Mouse (Mus musculus) bone marrow, adult 2 months (tissue): ENCODE data around the gene Galntl5. TPM values are rescaled to one million over a fixed set of nuclear protein-coding genes. Genes with fewer than 3 reads are reported as not detected.
"Not testable (repeated sequence)": the region's sequence is repeated elsewhere in the genome, so short reads cannot be mapped to it uniquely, and the experiment has no call there.

Experiments
- H3K27ac ChIP-seq: fragments of 200-500 bp; 2 replicates; pipeline ENCODE4 v1.5.1; 2012; ENCODE audit warnings: low read depth, mild to moderate bottlenecking, control low read depth, inconsistent platforms, low read length; ENCODE audit not compliant: control insufficient read depth, poor library complexity, insufficient read depth
- H3K4me1 ChIP-seq: fragments of 200-500 bp; 2 replicates; pipeline ENCODE4 v1.6.1; 2011; ENCODE audit warnings: low read length; ENCODE audit not compliant: control insufficient read depth, insufficient read depth
- H3K4me3 ChIP-seq: fragments of 200-500 bp; replicated peaks from 2 replicates; pipeline ENCODE3; 2011; ENCODE audit warnings: mild to moderate bottlenecking, low read depth, low read length, control low read depth; ENCODE audit not compliant: control insufficient read depth
- CTCF ChIP-seq: fragments of 200-500 bp; IDR thresholded peaks from 2 replicates; pipeline ENCODE4 v1.5.1; 2011; ENCODE audit warnings: low read length, control low read depth; ENCODE audit not compliant: control insufficient read depth, insufficient read depth
- POLR2A ChIP-seq: fragments of 200-500 bp; IDR thresholded peaks from 2 replicates; pipeline ENCODE4 v1.6.1; 2011; ENCODE audit warnings: low read depth, mild to moderate bottlenecking, control low read depth, low read length, borderline replicate concordance; ENCODE audit not compliant: control insufficient read depth
- WGBS: fragments of 180-500 bp; shearing (Covaris S2); methylation state at CpG from one replicate; pipeline ENCODE4 v1.1.7; 2018; 5-methylcytosine and 5-hydroxymethylcytosine counted together
- polyA plus RNA-seq: library from polyadenylated mRNA; stranded (reverse); fragments of >200 nt; gene quantifications from 2 replicates; pipeline ENCODE4 v1.2.4, GENCODE M21; 2011; ENCODE audit warnings: low replicate concordance; ENCODE audit not compliant: missing spikeins, insufficient read depth, insufficient read length

Gene Galntl5
- polyA plus RNA-seq, 1 experiment, result not detected

DNA sequence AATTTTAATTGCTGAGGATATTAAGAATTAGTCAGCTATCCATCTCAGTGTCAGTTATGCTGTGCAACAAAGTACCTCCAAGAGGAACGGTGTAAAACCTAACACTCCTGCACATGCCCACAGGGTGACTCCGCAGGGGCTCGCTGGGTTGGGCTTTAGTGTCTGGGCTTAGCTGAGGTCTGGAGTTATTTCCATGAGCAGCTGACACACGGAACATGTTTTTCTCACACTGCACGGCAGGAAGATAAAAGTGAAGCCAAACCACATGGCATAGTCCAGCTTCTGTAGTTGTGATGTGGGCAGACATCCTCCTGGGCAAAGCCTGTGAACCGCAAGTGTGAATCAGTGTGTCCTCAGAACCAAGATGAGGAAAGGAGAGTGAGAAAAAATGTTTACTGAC is 33.7 kb downstream of the Galntl5 start:
- H3K4me3 ChIP-seq, result no peak overlapping the region
- no peak overlapping the region for H3K27ac ChIP-seq
- no peaks in the 10 kb centered on the region; the same call in 1 of the 2 replicates for H3K4me1 ChIP-seq
- TF ChIP-seq CTCF (no peak), POLR2A (no peak)
- 74% methylated on average over 6 of the region's 6 CpGs for WGBS

- TF ChIP-seq CTCF (no peak), POLR2A (no peak)
- Histone ChIP-seq H3K4me1 (no peaks in the 10 kb centered on the region), H3K27ac (peak within 1 kb of the TSS; percentile 88), H3K4me3 (peak within 1 kb of the TSS; percentile 68)
- 81% methylated on average over 3 of the region's 3 CpGs for WGBS
Observed at GRCm38 (mm10) chr5:25221604-25222003, 40.3 kb downstream of the Galntl5 start, which contains the start of gene Galnt11. TSS of gene Galnt11 (plus strand) at chr5:25221904.

- TF ChIP-seq CTCF (no peak), POLR2A (peak; percentile 70; the same call in 1 of the 2 replicates)
- peak within 1 kb of the TSS; percentile 68 for H3K4me3 ChIP-seq
- H3K27ac ChIP-seq, result peak within 1 kb of the TSS; percentile 88
- no peaks in the 10 kb centered on the region for H3K4me1 ChIP-seq
- WGBS, result under 1% methylated on average over 72 of the region's 72 CpGs
Observed at GRCm38 (mm10) chr5:25222752-25223702, 41.8 kb downstream of the Galntl5 start, which contains the start of gene E130116L18Rik. TSS of gene E130116L18Rik (minus strand) at chr5:25223153.

DNA sequence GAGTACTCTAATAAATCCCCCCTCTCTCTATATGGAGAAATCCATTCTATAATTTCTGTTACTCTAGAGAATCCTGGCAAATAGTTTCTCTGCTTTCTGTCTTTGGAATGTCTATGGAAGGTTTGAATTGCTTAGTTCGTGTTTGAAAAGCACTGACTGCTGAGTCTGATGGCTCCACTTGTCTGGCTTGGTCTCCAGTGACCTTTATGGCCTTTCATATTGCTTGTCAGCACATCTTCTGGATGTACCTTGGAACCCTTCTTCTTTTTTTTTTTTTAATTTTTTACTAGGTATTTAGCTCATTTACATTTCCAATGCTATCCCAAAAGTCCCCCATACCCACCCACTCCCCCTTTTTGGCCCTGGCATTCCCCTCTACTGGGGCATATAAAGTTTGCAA is 43.1 kb downstream of the Galntl5 start:
- H3K4me3 ChIP-seq, result not testable (repeated sequence)
- whole genome bisulfite sequencing, result 79% methylated on average over 1 of the region's 1 CpGs

DNA sequence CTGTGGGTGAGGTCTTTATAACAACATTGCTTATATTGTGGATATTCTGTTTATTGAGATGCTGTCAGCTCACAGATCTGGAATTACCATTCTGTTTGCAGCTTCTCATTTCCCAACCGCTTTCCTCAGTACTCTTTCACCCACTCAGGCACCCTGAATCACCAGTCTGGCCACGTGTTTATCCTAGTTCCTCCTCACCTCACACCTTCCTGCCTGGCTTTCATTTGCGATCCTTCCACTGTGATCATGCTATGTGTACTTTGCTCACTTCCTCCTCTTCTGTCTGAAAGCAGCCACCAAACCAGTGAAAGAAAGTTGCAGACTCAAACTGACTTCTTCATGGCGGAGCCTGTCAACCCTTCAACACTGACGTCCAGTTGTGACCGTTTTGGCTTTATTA is 61.8 kb downstream of the Galntl5 start:
- no peak overlapping the region for H3K27ac ChIP-seq
- H3K4me1 ChIP-seq, result no peaks in the 10 kb centered on the region; the same call in 1 of the 2 replicates
- TF ChIP-seq POLR2A, result no peak
- no peak for TF ChIP-seq CTCF
- 50% methylated on average over 6 of the region's 6 CpGs for whole genome bisulfite sequencing
- no peak overlapping the region for H3K4me3 ChIP-seq

More for the DNA sequence above, 43.1 kb downstream of the Galntl5 start:
- not testable (repeated sequence) for H3K27ac ChIP-seq, H3K4me1 ChIP-seq

- Histone ChIP-seq H3K4me3 (no peak overlapping the region), H3K4me1 (no peaks in the 10 kb centered on the region; the same call in 1 of the 2 replicates), H3K27ac (no peak overlapping the region)
- WGBS, result 73% methylated on average over 10 of the region's 10 CpGs
- TF ChIP-seq POLR2A, result no peak
- no peak for TF ChIP-seq CTCF
Observed at GRCm38 (mm10) chr5:25245806-25246472, 64.7 kb downstream of the Galntl5 start.

DNA sequence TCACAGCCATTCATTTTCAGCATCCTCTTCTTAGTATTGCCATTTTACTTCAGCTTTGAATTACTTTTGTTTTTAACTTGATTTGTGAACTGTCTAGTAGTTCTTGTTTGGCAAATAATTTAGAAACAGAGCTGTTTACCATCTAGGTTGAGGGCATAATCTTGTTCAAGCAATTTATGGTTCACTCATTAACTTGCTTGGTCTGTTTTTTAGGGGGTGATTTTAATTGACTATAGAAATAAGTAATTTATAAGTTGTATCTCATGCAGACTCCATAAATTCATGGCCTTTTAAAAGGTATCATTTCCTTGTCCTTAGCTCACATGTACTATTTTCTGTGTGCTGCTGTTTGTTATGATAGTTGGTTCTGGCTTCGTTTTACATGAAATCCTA is 65.2 kb downstream of the Galntl5 start:
- Histone ChIP-seq H3K4me1 (no peaks in the 10 kb centered on the region; the same call in 1 of the 2 replicates), H3K27ac (no peak overlapping the region), H3K4me3 (no peak overlapping the region)
- 73% methylated on average over 1 of the region's 1 CpGs for WGBS
- TF ChIP-seq POLR2A (no peak), CTCF (no peak)

DNA sequence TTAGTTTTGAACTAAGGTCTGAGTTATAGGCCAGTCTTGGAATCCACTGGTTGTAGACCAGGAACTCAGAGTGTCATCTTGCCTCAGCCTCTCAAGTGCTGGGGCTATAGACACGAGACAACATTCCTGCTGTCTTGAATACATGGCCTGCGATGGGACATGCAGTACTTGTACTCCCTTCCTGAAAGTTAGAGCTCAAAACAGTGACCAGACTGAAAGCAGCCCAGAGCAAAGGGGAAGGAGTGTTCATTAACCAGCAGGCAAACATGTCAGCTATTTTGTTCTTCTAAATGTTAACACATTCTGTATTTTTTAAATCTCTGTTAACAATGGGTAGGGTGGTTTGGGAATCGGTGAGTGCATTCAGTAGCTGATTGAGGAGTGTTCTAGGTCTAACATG is 65.8 kb downstream of the Galntl5 start:
- TF ChIP-seq CTCF, result no peak
- no peak for TF ChIP-seq POLR2A
- 76% methylated on average over 3 of the region's 3 CpGs for WGBS
- H3K27ac ChIP-seq, result no peak overlapping the region
- no peaks in the 10 kb centered on the region; the same call in 1 of the 2 replicates for H3K4me1 ChIP-seq
- no peak overlapping the region for H3K4me3 ChIP-seq
